Mouse (Mus musculus): ENCODE measurements around the gene Cfap73.

GRCm38 (mm10) chr5:120579211-120579897, 54.7 kb downstream of the Cfap73 start:
- TF ChIP-seq MAX (IDR thresholded peaks at IDR 0.05; ENCODE audit: low read length) (no peak), ETS1 (conservative IDR thresholded peaks at IDR 0.05; ENCODE audit: low read depth, low read length) (peak; percentile 22; the same call in 1 of the 2 replicates), SIN3A (IDR thresholded peaks at IDR 0.05; ENCODE audit: low read length) (peak; percentile 22; the same call in 1 of the 2 replicates), CTCF (conservative IDR thresholded peaks at IDR 0.05 in 1 of 2, IDR thresholded peaks at IDR 0.05 in 1 of 2; ENCODE audit: low read depth in 2 of 2, low read length in 2 of 2) (no peak), ZC3H11A (IDR thresholded peaks at IDR 0.05; ENCODE audit: low read depth, low read length) (no peak), POLR2A (IDR thresholded peaks at IDR 0.05; ENCODE audit: low read depth, low read length) (no peak), TBP (conservative IDR thresholded peaks at IDR 0.05; ENCODE audit: low read depth, low read length) (no peak), BHLHE40 (IDR thresholded peaks at IDR 0.05; ENCODE audit: low read depth, low read length) (no peak; the same call in 1 of the 2 replicates), RAD21 (IDR thresholded peaks at IDR 0.05; ENCODE audit: low read depth, low read length) (no peak), RCOR1 (conservative IDR thresholded peaks at IDR 0.05; ENCODE audit: low read depth, low read length) (no peak), ZNF384 (IDR thresholded peaks at IDR 0.05; ENCODE audit: low read depth, low read length) (no peak), EP300 (IDR thresholded peaks at IDR 0.05; ENCODE audit: low read length) (no peak; the same call in 1 of the 2 replicates), JUND (conservative IDR thresholded peaks at IDR 0.05; ENCODE audit: low read depth, low read length) (no peak)

Measured in CH12.LX (cell line).